Mouse (Mus musculus) MEL (cell line): Measurements from ENCODE around the gene Ate1.

ENCODE experiments used
- CTCF ChIP-seq, 3 experiments: IDR thresholded peaks in 2 of 3; conservative IDR thresholded peaks in 1 of 3; 2 replicates each; pipeline ENCODE4 v1.5.1; 2011 to 2012; ENCODE audit warnings: low read length in 3 of 3, low read depth in 2 of 3, mild to moderate bottlenecking in 2 of 3, improper control_type of control experiment in 1 of 3, inconsistent platforms in 1 of 3, mixed read lengths in 1 of 3, moderate library complexity in 1 of 3; ENCODE audit not compliant: control insufficient read depth in 1 of 3, insufficient read depth in 1 of 3, poor library complexity in 1 of 3, severe bottlenecking in 1 of 3
- EP300 ChIP-seq, 2 experiments: IDR thresholded peaks; 2 replicates each; pipeline ENCODE4 v1.6.1; 2011; ENCODE audit warnings: improper control_type of control experiment in 2 of 2, low read length in 2 of 2, low read depth in 1 of 2, mild to moderate bottlenecking in 1 of 2
- GABPA ChIP-seq: IDR thresholded peaks from 2 replicates; pipeline ENCODE4 v1.6.1; 2012; ENCODE audit warnings: low read depth, mild to moderate bottlenecking, inconsistent platforms, low read length, improper control_type of control experiment, moderate library complexity
- POLR2A ChIP-seq, 2 experiments: IDR thresholded peaks; 2 replicates each; pipeline ENCODE4 v1.6.1; 2011 to 2012; ENCODE audit warnings: low read length in 2 of 2, mild to moderate bottlenecking in 2 of 2, control low read depth in 1 of 2, improper control_type of control experiment in 1 of 2, low read depth in 1 of 2, moderate library complexity in 1 of 2; ENCODE audit not compliant: control insufficient read depth in 1 of 2, insufficient read depth in 1 of 2, poor library complexity in 1 of 2
- TAL1 ChIP-seq: IDR thresholded peaks from 2 replicates; pipeline ENCODE4 v1.6.1; 2012; ENCODE audit warnings: mild to moderate bottlenecking, inconsistent platforms, low read length, moderate library complexity, mixed read lengths
- ZKSCAN1 ChIP-seq: IDR thresholded peaks from 2 replicates; pipeline ENCODE4 v1.6.1; 2012; ENCODE audit warnings: low read depth, mild to moderate bottlenecking, inconsistent platforms, low read length, improper control_type of control experiment, moderate library complexity
- ZNF384 ChIP-seq: IDR thresholded peaks from 2 replicates; pipeline ENCODE4 v1.6.1; 2012; ENCODE audit warnings: low read depth, mild to moderate bottlenecking, inconsistent platforms, low read length, improper control_type of control experiment

DNA sequence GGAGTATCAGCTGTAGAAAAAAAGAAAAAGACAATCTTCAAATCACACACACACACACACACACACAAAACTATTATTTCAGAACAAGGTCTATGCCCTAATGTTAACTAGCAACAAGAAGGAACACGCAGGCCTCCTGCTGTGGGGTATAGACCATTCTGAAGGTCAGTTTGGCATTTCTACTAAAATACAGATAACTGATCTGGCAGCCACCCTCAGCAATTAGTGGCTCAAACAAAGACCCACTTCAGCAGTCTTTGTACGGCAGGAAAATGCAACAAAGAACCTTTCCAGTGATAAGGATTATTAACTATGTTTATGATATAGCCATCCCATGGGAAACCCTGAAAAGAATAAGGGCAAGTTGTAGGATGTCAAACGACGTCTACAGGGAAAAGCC, 16.9 kb upstream of the Ate1 start:
- TF ChIP-seq EP300 (IDR thresholded peaks at IDR 0.05; ENCODE audit: low read depth in 1 of 2, low read length in 2 of 2) (no peak), CTCF (IDR thresholded peaks at IDR 0.05 in 2 of 3, conservative IDR thresholded peaks at IDR 0.05 in 1 of 3; ENCODE audit: control insufficient read depth in 1 of 3, insufficient read depth in 1 of 3, low read depth in 2 of 3, low read length in 3 of 3, poor library complexity in 1 of 3, severe bottlenecking in 1 of 3) (no peak), TAL1 (no peak), ZNF384 (no peak), POLR2A (IDR thresholded peaks at IDR 0.05; ENCODE audit: control insufficient read depth in 1 of 2, insufficient read depth in 1 of 2, low read depth in 1 of 2, low read length in 2 of 2, poor library complexity in 1 of 2) (no peak), ZKSCAN1 (no peak), GABPA (no peak)
